Mouse (Mus musculus) neural tube, embryonic 11.5 days (tissue): ENCODE measurements around the gene Jarid2. TPM values are rescaled to one million over a fixed set of nuclear protein-coding genes. Genes with fewer than 3 reads are reported as not detected.

Experiments used
- ATAC-seq: fragments of 200-750 bp; cut with Nextera tagmentation; 2 replicates; pipeline ENCODE4 v1.8.0; 2017; ENCODE audit warnings: moderate number of reproducible peaks, mild to moderate bottlenecking, moderate TSS enrichment, moderate library complexity; ENCODE audit not compliant: insufficient read depth, low FRiP score, low TSS enrichment
- DNase-seq: peaks from one replicate; pipeline ENCODE4 v3.0.0-alpha.2; 2015; ENCODE audit warnings: low spot score
- H3K27ac ChIP-seq: fragments of 300-500 bp; sonication (generic); 2 replicates; pipeline ENCODE4 v1.5.1; 2014; ENCODE audit warnings: low read depth, mild to moderate bottlenecking, low read length
- H3K27me3 ChIP-seq: fragments of 300-500 bp; sonication (generic); 2 replicates; pipeline ENCODE4 v1.6.1; 2014; ENCODE audit warnings: mild to moderate bottlenecking, low read length, mixed read lengths; ENCODE audit not compliant: control insufficient read depth, insufficient read depth
- H3K36me3 ChIP-seq: fragments of 300-500 bp; sonication (generic); 2 replicates; pipeline ENCODE4 v1.6.1; 2014; ENCODE audit warnings: mild to moderate bottlenecking, low read length, moderate library complexity, mixed read lengths; ENCODE audit not compliant: control insufficient read depth, insufficient read depth
- H3K4me1 ChIP-seq: fragments of 300-500 bp; sonication (generic); 2 replicates; pipeline ENCODE4 v1.6.1; 2014; ENCODE audit warnings: low read length, mixed read lengths; ENCODE audit not compliant: control insufficient read depth, insufficient read depth
- H3K4me2 ChIP-seq: fragments of 300-500 bp; sonication (generic); 2 replicates; pipeline ENCODE4 v1.6.1; 2014; ENCODE audit warnings: low read depth, mild to moderate bottlenecking, moderate library complexity
- H3K4me3 ChIP-seq: fragments of 300-500 bp; sonication (generic); 2 replicates; pipeline ENCODE4 v1.5.1; 2014; ENCODE audit warnings: low read depth, low read length
- H3K9ac ChIP-seq: fragments of 300-500 bp; sonication (generic); 2 replicates; pipeline ENCODE4 v1.6.1; 2014; ENCODE audit warnings: mild to moderate bottlenecking, low read length
- H3K9me3 ChIP-seq: fragments of 300-500 bp; sonication (generic); 2 replicates; pipeline ENCODE4 v1.6.1; 2016; ENCODE audit warnings: low read length; ENCODE audit not compliant: control insufficient read depth
- WGBS: fragments of 180-500 bp; shearing (Covaris S2); extraction: QIAGEN DNeasy Blood & Tissue Kit; methylation state at CpG from one replicate; pipeline ENCODE4 v1.1.7; 2014; 5-methylcytosine and 5-hydroxymethylcytosine counted together
- polyA plus RNA-seq: library from polyadenylated mRNA; unstranded; fragments of >200 nt; fragmentation: Nextera tagmentation; extraction: Ambion mirVana; gene quantifications from 2 replicates; pipeline ENCODE4 v1.2.1, GENCODE M21; 2014

The Jarid2 gene
- polyA plus RNA-seq, 1 experiment from 2014 or later: 47.9 TPM

- Histone ChIP-seq H3K4me2 (no peak overlapping the region), H3K27ac (no peak overlapping the region), H3K4me1 (no peaks in the 10 kb centered on the region; the same call in 1 of the 2 replicates), H3K36me3 (peaks cover 17% of the 10 kb centered on the region), H3K9me3 (no peaks in the 10 kb centered on the region), H3K4me3 (no peak overlapping the region), H3K9ac (no peak overlapping the region), H3K27me3 (no peaks in the 10 kb centered on the region)
- ATAC-seq: no peak
- no peak for DNase-seq
These were observed 174.1 kb downstream of the Jarid2 start for GRCm38 (mm10) chr13:44903416-44903815.

GRCm38 (mm10) chr13:44904271-44904670 lies 175.0 kb downstream of the Jarid2 start:
- no peak for ATAC-seq
- H3K36me3 ChIP-seq: peaks cover 15% of the 10 kb centered on the region
- 61% methylated on average over 1 of the region's 1 CpGs for WGBS
- H3K4me3 ChIP-seq: no peak overlapping the region
- H3K9me3 ChIP-seq: no peaks in the 10 kb centered on the region
- H3K4me1 ChIP-seq: no peaks in the 10 kb centered on the region; the same call in 1 of the 2 replicates
- DNase-seq: no peak
- H3K27ac ChIP-seq: no peak overlapping the region
- H3K9ac ChIP-seq: no peak overlapping the region
- no peak overlapping the region for H3K4me2 ChIP-seq
- H3K27me3 ChIP-seq: no peaks in the 10 kb centered on the region

- Histone ChIP-seq H3K27ac (no peak overlapping the region), H3K4me2 (no peak overlapping the region), H3K9ac (no peak overlapping the region), H3K36me3 (peaks cover 15% of the 10 kb centered on the region), H3K9me3 (no peaks in the 10 kb centered on the region), H3K4me3 (no peak overlapping the region), H3K4me1 (no peaks in the 10 kb centered on the region; the same call in 1 of the 2 replicates), H3K27me3 (no peaks in the 10 kb centered on the region)
- ATAC-seq (no peak), DNase-seq (no peak)
- WGBS: 91% methylated on average over 11 of the region's 11 CpGs
These were observed 176.9 kb downstream of the Jarid2 start for GRCm38 (mm10) chr13:44906141-44906540.

GRCm38 (mm10) chr13:44907702-44908101 lies 178.4 kb downstream of the Jarid2 start:
- Histone ChIP-seq H3K4me2 (no peak overlapping the region), H3K27me3 (no peaks in the 10 kb centered on the region), H3K4me3 (no peak overlapping the region), H3K36me3 (peaks cover 11% of the 10 kb centered on the region), H3K9ac (no peak overlapping the region), H3K27ac (no peak overlapping the region), H3K9me3 (no peaks in the 10 kb centered on the region), H3K4me1 (no peaks in the 10 kb centered on the region; the same call in 1 of the 2 replicates)
- 60% methylated on average over 6 of the region's 6 CpGs for WGBS
- ATAC-seq (no peak), DNase-seq (no peak)

- ATAC-seq: no peak
- H3K36me3 ChIP-seq: peaks cover 15% of the 10 kb centered on the region
These were observed 179.5 kb downstream of the Jarid2 start for GRCm38 (mm10) chr13:44908790-44909189.

GRCm38 (mm10) chr13:44912851-44913250 lies 183.6 kb downstream of the Jarid2 start:
- DNase-seq: no peak
- Histone ChIP-seq H3K4me1 (no peaks in the 10 kb centered on the region), H3K9me3 (no peaks in the 10 kb centered on the region), H3K27ac (no peak overlapping the region), H3K27me3 (no peaks in the 10 kb centered on the region), H3K36me3 (peaks cover 14% of the 10 kb centered on the region), H3K4me3 (no peak overlapping the region), H3K9ac (no peak overlapping the region), H3K4me2 (no peak overlapping the region)
- no peak for ATAC-seq
- WGBS: 89% methylated on average over 2 of the region's 2 CpGs

More at GRCm38 (mm10) chr13:44908790-44909189, 179.5 kb downstream of the Jarid2 start:
- Histone ChIP-seq H3K4me2 (no peak overlapping the region), H3K4me1 (no peaks in the 10 kb centered on the region; the same call in 1 of the 2 replicates), H3K4me3 (no peak overlapping the region), H3K27ac (no peak overlapping the region), H3K9me3 (no peaks in the 10 kb centered on the region), H3K9ac (no peak overlapping the region), H3K27me3 (no peaks in the 10 kb centered on the region)
- no peak for DNase-seq
- WGBS: 28% methylated on average over 1 of the region's 1 CpGs

- 73% methylated on average over 7 of the region's 7 CpGs for WGBS
- Histone ChIP-seq H3K4me3 (no peak overlapping the region), H3K27me3 (no peaks in the 10 kb centered on the region), H3K27ac (no peak overlapping the region), H3K4me2 (no peak overlapping the region), H3K9me3 (no peaks in the 10 kb centered on the region), H3K36me3 (peaks cover 16% of the 10 kb centered on the region), H3K9ac (no peak overlapping the region), H3K4me1 (no peaks in the 10 kb centered on the region)
- no peak for ATAC-seq
- peak; percentile 32 for DNase-seq
These were observed 184.3 kb downstream of the Jarid2 start for GRCm38 (mm10) chr13:44913560-44913959.

GRCm38 (mm10) chr13:44915382-44915781 lies 186.1 kb downstream of the Jarid2 start:
- Histone ChIP-seq H3K4me1 (no peaks in the 10 kb centered on the region), H3K9ac (no peak overlapping the region), H3K27ac (no peak overlapping the region), H3K36me3 (peaks cover 24% of the 10 kb centered on the region), H3K9me3 (no peaks in the 10 kb centered on the region), H3K4me3 (no peak overlapping the region), H3K27me3 (no peaks in the 10 kb centered on the region), H3K4me2 (no peak overlapping the region)
- WGBS: 92% methylated on average over 5 of the region's 5 CpGs
- ATAC-seq (no peak), DNase-seq (no peak)

GRCm38 (mm10) chr13:44915945-44916344 lies 186.7 kb downstream of the Jarid2 start:
- H3K36me3 ChIP-seq: peaks cover 25% of the 10 kb centered on the region
- H3K9ac ChIP-seq: no peak overlapping the region

More at GRCm38 (mm10) chr13:44915945-44916344, 186.7 kb downstream of the Jarid2 start:
- DNase-seq: peak; percentile 35
- H3K9me3 ChIP-seq: no peaks in the 10 kb centered on the region
- no peaks in the 10 kb centered on the region for H3K4me1 ChIP-seq
- 75% methylated on average over 4 of the region's 4 CpGs for WGBS
- no peak overlapping the region for H3K4me3 ChIP-seq
- ATAC-seq: no peak
- no peak overlapping the region for H3K27ac ChIP-seq
- H3K4me2 ChIP-seq: no peak overlapping the region
- no peaks in the 10 kb centered on the region for H3K27me3 ChIP-seq
